In the genomic region with DNA sequence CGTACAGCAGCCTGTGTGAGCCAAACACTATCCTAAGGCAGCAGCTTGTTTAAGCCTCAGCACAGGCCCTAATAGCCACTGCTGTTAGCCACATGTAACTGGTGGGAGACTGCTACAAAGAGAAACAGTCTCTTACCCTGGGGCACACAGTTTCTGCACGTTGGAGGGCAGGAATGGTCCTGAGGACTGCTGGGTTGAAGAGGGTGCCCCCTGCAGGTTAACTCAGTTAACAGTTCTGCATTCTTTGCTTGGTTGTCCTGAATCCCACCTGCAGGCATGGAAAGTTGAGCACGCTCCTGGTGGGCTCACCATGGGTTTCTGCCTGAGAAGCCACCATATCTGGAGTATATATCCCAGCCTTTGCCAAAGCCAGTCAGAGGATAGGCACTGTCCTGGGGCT, we compare ENCODE assay signal across 9 mouse cellular contexts. TPM values are rescaled to one million over a fixed set of nuclear protein-coding genes. Genes with fewer than 3 reads are reported as not detected.
DNase-seq lines count a peak whose midpoint lies in the region; ATAC-seq and TF ChIP-seq lines count a peak whose summit lies in the region.
"Had no signal": no experiment of that assay in that cellular context is flagged by ENCODE, and none has a peak within 500 bp of the region (broad histone marks: within the 10 kb centered on the region; RNA-seq: fewer than 3 reads in every experiment).

No protein-coding gene starts in this region.

- peak; percentile 52 for DNase-seq in forebrain, postnatal 0 days
- no peak for DNase-seq in forebrain, embryonic 11.5 days (ENCODE audit: low spot score)
- DNase-seq in midbrain, embryonic 14.5 days, result peak; percentile 52
- DNase-seq in embryo, embryonic 11 days, result peak; percentile 58
- no peak for DNase-seq in lung, adult 2 months
- no peak for DNase-seq in gastrocnemius, postnatal 4 days (ENCODE audit: low spot score in 2 of 2)

- WGBS in forebrain, postnatal 0 days, result 37% methylated on average over 3 of the region's 3 CpGs
- 45% methylated on average over 3 of the region's 3 CpGs for WGBS in forebrain, embryonic 11.5 days
- 48% methylated on average over 3 of the region's 3 CpGs for WGBS in midbrain, embryonic 14.5 days
- WGBS in midbrain, embryonic 15.5 days, result 53% methylated on average over 3 of the region's 3 CpGs
- 58% methylated on average over 3 of the region's 3 CpGs for WGBS in lung, adult 2 months

- peak; percentile 71 for TF ChIP-seq CTCF in forebrain, postnatal 0 days (IDR thresholded peaks at IDR 0.05; ENCODE audit: low read depth)
- peak; percentile 69 for TF ChIP-seq CTCF in lung, adult 2 months (IDR thresholded peaks at IDR 0.05; ENCODE audit: insufficient read depth, low read length)

- H3K36me3 ChIP-seq in forebrain, postnatal 0 days (ENCODE audit: insufficient read depth), result no peaks in the 10 kb centered on the region; the same call in none of the 2 replicates
- no peaks in the 10 kb centered on the region for H3K36me3 ChIP-seq in forebrain, embryonic 11.5 days (ENCODE audit: control insufficient read depth, insufficient read depth, low read length)
- H3K36me3 ChIP-seq in midbrain, embryonic 14.5 days (ENCODE audit: control insufficient read depth, insufficient read depth, low read length), result no peaks in the 10 kb centered on the region
- H3K36me3 ChIP-seq in midbrain, embryonic 15.5 days (replicated peaks), result no peaks in the 10 kb centered on the region
- H3K36me3 ChIP-seq: neural tube, embryonic 12.5 days had no signal

- H3K4me2 ChIP-seq in forebrain, postnatal 0 days (ENCODE audit: low read depth), result no peak overlapping the region
- H3K4me2 ChIP-seq in forebrain, embryonic 11.5 days (ENCODE audit: low read depth, low read length, severe bottlenecking), result no peak overlapping the region
- no peak overlapping the region for H3K4me2 ChIP-seq in midbrain, embryonic 14.5 days (ENCODE audit: low read length)
- no peak overlapping the region for H3K4me2 ChIP-seq in midbrain, embryonic 15.5 days
- H3K4me2 ChIP-seq: neural tube, embryonic 12.5 days had no signal

- no peak overlapping the region for H3K27ac ChIP-seq in forebrain, postnatal 0 days (ENCODE audit: low read depth, low read length)
- no peak overlapping the region for H3K27ac ChIP-seq in forebrain, embryonic 11.5 days (ENCODE audit: low read depth, low read length)
- H3K27ac ChIP-seq in midbrain, embryonic 14.5 days (replicated peaks; ENCODE audit: low read depth, low read length), result no peak overlapping the region
- no peak overlapping the region for H3K27ac ChIP-seq in midbrain, embryonic 15.5 days
- H3K27ac ChIP-seq: neural tube, embryonic 12.5 days had no signal

- no peak for TF ChIP-seq POLR2A in lung, adult 2 months (IDR thresholded peaks at IDR 0.05; ENCODE audit: borderline replicate concordance, extremely low read depth, low read depth, low read length)

- H3K27me3 ChIP-seq in forebrain, postnatal 0 days (ENCODE audit: insufficient read depth, low read length), result no peaks in the 10 kb centered on the region
- H3K27me3 ChIP-seq in forebrain, embryonic 11.5 days (ENCODE audit: control insufficient read depth, insufficient read depth, low read length), result no peaks in the 10 kb centered on the region; the same call in 1 of the 2 replicates
- H3K27me3 ChIP-seq in midbrain, embryonic 14.5 days (ENCODE audit: control insufficient read depth, insufficient read depth, low read length), result no peaks in the 10 kb centered on the region; the same call in 1 of the 2 replicates
- H3K27me3 ChIP-seq in midbrain, embryonic 15.5 days (replicated peaks), result no peaks in the 10 kb centered on the region

- ATAC-seq in forebrain, postnatal 0 days, result no peak
- ATAC-seq in forebrain, embryonic 11.5 days (replicated peaks; ENCODE audit: low FRiP score), result no peak
- ATAC-seq in midbrain, embryonic 14.5 days (ENCODE audit: low FRiP score, low TSS enrichment), result no peak
- no peak for ATAC-seq in midbrain, embryonic 15.5 days (replicated peaks)
- no peak for ATAC-seq in inflammation-experienced regulatory T-cells, adult 6 months

- no peaks in the 10 kb centered on the region for H3K9me3 ChIP-seq in forebrain, postnatal 0 days (ENCODE audit: low read length)
- no peaks in the 10 kb centered on the region for H3K9me3 ChIP-seq in forebrain, embryonic 11.5 days (ENCODE audit: control insufficient read depth, low read length)
- no peaks in the 10 kb centered on the region for H3K9me3 ChIP-seq in midbrain, embryonic 14.5 days (ENCODE audit: control insufficient read depth, low read length)
- no peaks in the 10 kb centered on the region for H3K9me3 ChIP-seq in midbrain, embryonic 15.5 days
- H3K9me3 ChIP-seq: neural tube, embryonic 12.5 days had no signal

- no peak overlapping the region for H3K9ac ChIP-seq in forebrain, postnatal 0 days
- H3K9ac ChIP-seq in forebrain, embryonic 11.5 days (ENCODE audit: low read length), result no peak overlapping the region
- H3K9ac ChIP-seq in midbrain, embryonic 14.5 days (replicated peaks; ENCODE audit: low read length), result no peak overlapping the region
- H3K9ac ChIP-seq in midbrain, embryonic 15.5 days, result no peak overlapping the region
- H3K9ac ChIP-seq: neural tube, embryonic 12.5 days had no signal

- peaks cover 3% of the 10 kb centered on the region; the same call in 1 of the 2 replicates for H3K4me1 ChIP-seq in forebrain, postnatal 0 days (ENCODE audit: insufficient read depth)
- no peaks in the 10 kb centered on the region for H3K4me1 ChIP-seq in forebrain, embryonic 11.5 days (replicated peaks; ENCODE audit: control insufficient read depth, insufficient read depth, low read length)
- H3K4me1 ChIP-seq in midbrain, embryonic 14.5 days (ENCODE audit: control insufficient read depth, insufficient read depth, low read length), result no peaks in the 10 kb centered on the region
- no peaks in the 10 kb centered on the region for H3K4me1 ChIP-seq in midbrain, embryonic 15.5 days
- peaks cover 12% of the 10 kb centered on the region for H3K4me1 ChIP-seq in lung, adult 2 months (ENCODE audit: control insufficient read depth, insufficient read depth, low read length)

- no peak overlapping the region for H3K4me3 ChIP-seq in forebrain, postnatal 0 days (ENCODE audit: low read depth, low read length)
- no peak overlapping the region for H3K4me3 ChIP-seq in forebrain, embryonic 11.5 days (ENCODE audit: low read depth, low read length)
- no peak overlapping the region for H3K4me3 ChIP-seq in midbrain, embryonic 14.5 days (replicated peaks; ENCODE audit: low read depth, low read length)
- no peak overlapping the region for H3K4me3 ChIP-seq in midbrain, embryonic 15.5 days
- no peak overlapping the region for H3K4me3 ChIP-seq in lung, adult 2 months (replicated peaks; ENCODE audit: extremely low read depth, low read depth, low read length)
- H3K4me3 ChIP-seq: neural tube, embryonic 12.5 days had no signal

RNA-seq across cellular contexts. Expression of gene Neurl1b, which starts 6.9 kb away (rescaled TPM):
- total RNA-seq in forebrain, postnatal 0 days (2014; rRNA removed), result 59.1 and 74.1 TPM in 2 replicates
- 2.2 and 3.9 TPM in 2 replicates for polyA plus RNA-seq in forebrain, postnatal 0 days (2015; fragmentation: Nextera tagmentation; extraction: Ambion mirVana)
- 0.35 and 0.45 TPM in 2 replicates for polyA plus RNA-seq in forebrain, embryonic 11.5 days (2014; fragmentation: Nextera tagmentation; extraction: Ambion mirVana)
- polyA plus RNA-seq in midbrain, embryonic 14.5 days (2014; fragmentation: Nextera tagmentation; extraction: Ambion mirVana), result 1.6 and 3.6 TPM in 2 replicates
- polyA plus RNA-seq in midbrain, embryonic 15.5 days (2015; fragmentation: Nextera tagmentation; extraction: Ambion mirVana), result 1.9 and 2.2 TPM in 2 replicates
- polyA plus RNA-seq in lung, adult 2 months (2012; rRNA removed), result 14.5 and 38.8 TPM in 2 replicates
- polyA plus RNA-seq in inflammation-experienced regulatory T-cells, adult 6 months (2017; shearing (Covaris generic)), result 1 to 10 TPM in 1 of 3 experiments, not detected in 2; 1.2 TPM
- total RNA-seq in gastrocnemius, postnatal 4 days (2021), result 10 to 100 TPM; 16.8 to 17.2 TPM

Comparison
In these comparisons a context has a peak if more than half of its experiments do, and no peak if none do; other contexts are left out.
1. DNase-seq: peak in forebrain, postnatal 0 days (single experiment), midbrain, embryonic 14.5 days (single experiment) and embryo, embryonic 11 days (single experiment); none in forebrain, embryonic 11.5 days (single experiment), lung, adult 2 months (single experiment) and gastrocnemius, postnatal 4 days (0 of 2).